Mouse (Mus musculus): ENCODE results near the gene Cacna2d4.
"Not testable (repeated sequence)": the region's sequence is repeated elsewhere in the genome, so short reads cannot be mapped to it uniquely, and the experiment has no call there.

The Cacna2d4 gene

GRCm38 (mm10) chr6:119348234-119348633 lies 111.9 kb downstream of the Cacna2d4 start:
- DNase-seq = peak; percentile 94 to 98

DNA sequence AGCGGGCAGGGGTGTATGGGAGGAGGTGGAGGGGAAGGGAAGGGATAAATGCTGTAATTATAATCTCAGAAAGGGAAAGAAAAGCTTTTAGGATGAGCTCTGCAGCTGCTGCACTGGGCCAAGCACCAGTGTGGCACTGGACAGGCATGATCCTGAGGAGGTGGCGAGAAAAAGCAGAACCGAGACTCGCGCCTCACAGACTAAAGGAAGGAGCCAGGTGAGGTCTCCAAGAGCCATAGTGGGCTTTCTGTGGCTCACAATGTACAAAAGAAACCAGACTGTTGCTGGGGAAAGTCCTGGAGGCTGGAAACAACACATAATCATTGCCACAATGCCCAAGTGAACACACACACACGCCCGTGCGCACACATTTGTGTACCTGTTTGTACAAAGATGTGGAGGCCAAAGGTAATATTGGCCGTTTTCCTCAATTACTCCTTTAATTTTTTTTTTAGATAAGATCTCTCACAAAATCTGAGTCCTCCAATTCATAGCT lies 114.4 kb downstream of the Cacna2d4 start:
- no peak for DNase-seq

DNA sequence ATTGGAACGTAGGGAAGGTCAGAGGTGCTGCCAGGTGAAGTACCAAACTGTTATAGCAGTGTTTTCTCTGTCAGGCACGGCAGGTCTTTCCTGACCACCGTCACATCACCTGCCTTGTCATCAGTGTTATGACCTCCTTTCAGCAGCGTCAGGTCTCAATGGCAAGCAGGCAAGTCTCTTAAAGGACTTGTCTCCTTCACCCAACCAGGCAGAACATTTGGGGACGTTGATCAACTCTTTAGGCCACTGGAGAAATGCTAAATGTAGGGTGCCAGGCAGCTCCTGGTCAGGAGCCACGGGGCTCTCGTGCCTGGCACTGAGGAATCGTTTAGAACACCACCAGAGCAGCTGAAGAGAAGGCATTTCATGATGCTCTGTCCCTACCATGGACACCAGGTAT lies 115.3 kb downstream of the Cacna2d4 start:
- no peak for DNase-seq

DNA sequence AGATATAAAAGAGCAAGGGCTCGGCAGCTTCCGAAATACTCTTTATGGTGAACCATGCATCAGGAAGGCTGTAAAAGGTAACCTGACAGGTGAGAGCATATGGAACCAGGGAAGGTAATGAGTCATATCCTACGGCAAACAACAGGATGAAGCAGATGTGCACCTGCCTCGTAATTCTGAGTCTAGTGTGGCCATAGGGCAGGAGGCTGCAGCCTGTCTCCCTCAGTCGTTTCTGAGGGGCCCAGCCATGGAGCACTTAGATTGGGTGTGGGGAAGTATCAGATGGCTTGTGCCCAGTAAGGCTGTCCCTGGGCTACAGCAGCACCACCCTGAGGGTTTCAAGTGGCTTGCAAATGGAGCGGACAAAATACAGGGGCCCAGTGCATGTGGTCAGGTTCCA lies 116.2 kb downstream of the Cacna2d4 start:
- DNase-seq = no peak

GRCm38 (mm10) chr6:119358020-119358571 lies 121.8 kb downstream of the Cacna2d4 start:
- DNase-seq = no peak

- not testable (repeated sequence) for DNase-seq
Measured at GRCm38 (mm10) chr6:119360250-119360649, 123.9 kb downstream of the Cacna2d4 start.

DNA sequence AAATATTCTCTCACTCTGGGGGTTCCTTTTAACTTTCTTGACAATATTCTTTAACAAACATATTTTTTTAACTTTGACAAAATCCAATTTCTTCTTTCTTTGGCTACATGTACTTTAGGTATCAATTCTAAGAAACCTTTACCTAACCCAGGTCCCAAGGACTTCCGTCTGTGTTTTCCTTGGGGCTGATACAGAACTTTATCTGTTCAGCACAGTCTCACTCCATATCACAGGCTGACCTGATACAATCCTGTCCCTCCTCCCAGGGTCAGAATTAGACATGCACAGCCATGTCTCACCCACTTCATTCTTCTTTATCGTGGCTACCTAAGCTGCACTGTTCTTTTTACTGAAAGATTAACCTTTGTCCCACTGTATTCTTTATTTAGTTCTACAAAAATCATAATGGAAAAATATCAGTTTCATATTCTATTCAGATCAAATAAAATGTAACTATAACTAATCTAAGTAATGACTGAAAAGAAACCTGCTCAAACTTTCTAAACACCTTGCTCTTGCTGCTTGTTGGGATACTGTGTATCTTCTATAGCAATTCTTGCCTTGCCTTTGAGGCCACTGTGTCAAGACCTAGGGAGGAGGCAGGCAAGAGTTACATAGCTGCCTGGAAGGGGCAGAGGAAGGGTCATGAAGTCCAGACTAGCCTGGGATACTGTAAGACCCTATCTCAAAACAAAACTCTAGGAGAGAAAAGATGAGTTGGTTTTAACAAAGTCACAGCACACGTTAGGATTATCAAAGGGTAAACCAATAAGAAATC lies 124.8 kb downstream of the Cacna2d4 start:
- no peak for DNase-seq

- DNase-seq = no peak
Measured at GRCm38 (mm10) chr6:119363593-119363992, 127.3 kb downstream of the Cacna2d4 start.

GRCm38 (mm10) chr6:119366800-119367199 lies 130.5 kb downstream of the Cacna2d4 start:
- DNase-seq = not testable (repeated sequence)

DNA sequence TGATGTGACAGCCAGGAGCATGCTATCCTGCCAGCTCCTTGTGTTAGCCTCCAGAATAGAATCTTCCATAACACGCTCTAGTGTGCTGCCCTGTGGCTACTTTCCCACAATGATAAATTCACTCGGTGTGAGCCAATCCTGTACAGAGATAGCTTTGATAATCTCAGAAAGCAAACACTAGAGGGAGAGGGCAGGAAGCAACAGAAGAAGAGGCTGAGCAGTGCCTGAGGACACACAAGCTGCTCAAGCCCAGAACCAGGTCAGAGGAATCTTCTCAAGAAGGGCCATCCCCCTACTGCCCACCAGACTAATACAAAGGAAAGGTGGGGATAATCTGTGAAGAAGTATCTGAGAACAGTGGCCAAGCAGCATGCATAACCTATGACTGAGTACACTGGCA lies 131.1 kb downstream of the Cacna2d4 start:
- no peak for DNase-seq

GRCm38 (mm10) chr6:119371624-119372023 lies 135.3 kb downstream of the Cacna2d4 start:
- DNase-seq = no peak

DNA sequence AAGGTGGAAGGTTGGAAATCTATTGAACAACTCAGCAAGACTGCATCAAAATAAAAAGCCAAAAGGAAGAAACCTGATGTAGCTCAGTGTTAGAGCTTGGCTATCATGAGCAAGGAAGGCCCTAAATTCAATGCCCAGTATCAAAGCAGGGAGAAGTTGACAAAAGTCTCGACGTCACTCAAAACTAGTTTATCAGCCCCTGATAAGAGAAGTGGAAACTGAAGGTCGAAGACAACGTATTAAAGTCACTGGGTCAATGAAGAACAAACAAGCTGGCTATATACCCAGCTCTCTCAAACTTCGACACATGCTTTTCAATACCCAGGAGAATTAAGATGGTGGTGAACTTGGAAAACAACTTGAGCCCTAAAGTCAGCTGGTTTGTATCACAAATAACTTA lies 135.9 kb downstream of the Cacna2d4 start:
- no peak for DNase-seq

DNA sequence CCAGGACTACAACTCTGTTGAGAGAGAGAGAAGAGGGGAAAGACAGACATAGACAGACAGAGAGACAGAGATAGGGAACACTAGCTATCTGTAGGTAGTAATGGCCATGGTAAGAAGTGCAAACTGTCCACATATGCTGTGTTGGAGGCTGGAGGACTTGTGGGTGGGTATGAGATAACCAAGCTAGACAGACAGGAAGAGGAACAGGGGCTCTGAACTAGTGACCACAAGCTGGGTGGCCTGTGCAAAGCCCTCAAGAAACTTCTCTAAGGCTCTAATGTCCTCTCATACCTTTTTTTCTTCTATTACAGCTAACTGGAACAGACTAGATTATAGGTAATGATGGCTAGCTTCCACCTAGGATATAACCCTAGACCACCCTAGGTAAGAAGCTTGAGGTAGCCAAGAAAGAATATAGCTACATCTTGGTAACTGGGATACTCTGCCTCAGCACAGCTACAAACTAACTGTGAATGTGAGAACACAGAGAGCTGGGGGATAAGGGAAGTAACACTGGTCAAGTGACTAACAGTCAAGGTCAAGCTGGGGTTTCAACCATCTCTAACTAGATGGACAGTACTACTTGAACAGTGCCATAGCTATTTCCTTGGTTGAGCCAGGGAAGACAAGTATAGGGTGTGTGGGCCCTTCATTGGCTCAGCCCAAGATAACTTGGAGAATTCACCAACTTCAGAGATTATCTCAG lies 136.8 kb downstream of the Cacna2d4 start:
- no peak for DNase-seq

- DNase-seq = no peak
Measured at GRCm38 (mm10) chr6:119375035-119375434, 138.7 kb downstream of the Cacna2d4 start.

GRCm38 (mm10) chr6:119377613-119378012 lies 141.3 kb downstream of the Cacna2d4 start:
- DNase-seq = no peak

DNA sequence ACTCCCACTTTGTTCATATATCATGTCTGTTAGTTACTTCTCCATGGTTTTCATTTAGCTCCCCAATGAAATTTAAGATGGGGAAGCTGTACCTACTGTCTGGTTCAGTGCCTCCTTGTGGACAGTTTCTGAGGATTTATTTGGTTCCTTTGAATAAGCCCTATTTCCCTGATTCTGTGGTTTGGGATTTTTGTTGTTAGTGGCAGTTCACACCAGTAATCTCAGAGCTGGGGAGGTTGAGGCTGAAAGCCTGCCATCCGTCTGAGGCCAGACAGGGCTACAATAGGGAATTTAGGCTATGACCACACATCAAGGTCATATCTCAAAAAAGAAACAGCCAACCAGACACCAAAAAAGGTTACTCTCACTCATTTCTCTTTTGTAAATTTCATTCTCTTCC lies 142.3 kb downstream of the Cacna2d4 start:
- DNase-seq = no peak

DNA sequence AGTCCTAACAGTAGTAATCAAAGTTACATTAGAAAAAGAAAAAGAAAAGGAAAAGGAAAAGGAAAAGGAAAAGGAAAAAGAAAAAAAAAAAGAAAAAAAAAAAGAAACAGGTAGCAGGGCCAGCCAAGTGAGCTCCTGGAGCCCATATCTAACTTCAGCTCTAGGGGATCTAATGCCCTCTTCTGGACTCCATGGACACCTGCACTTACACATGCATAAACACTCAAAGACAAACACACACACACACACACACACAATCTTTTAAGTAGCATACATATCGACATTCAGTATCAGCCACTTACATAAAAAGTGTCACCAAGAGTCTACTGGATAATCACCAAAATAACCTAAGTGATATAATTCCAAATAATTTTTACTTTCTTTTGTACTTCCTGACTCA lies 149.3 kb downstream of the Cacna2d4 start:
- no peak for DNase-seq

- DNase-seq = no peak
Measured at GRCm38 (mm10) chr6:119386421-119386820, 150.1 kb downstream of the Cacna2d4 start.

DNA sequence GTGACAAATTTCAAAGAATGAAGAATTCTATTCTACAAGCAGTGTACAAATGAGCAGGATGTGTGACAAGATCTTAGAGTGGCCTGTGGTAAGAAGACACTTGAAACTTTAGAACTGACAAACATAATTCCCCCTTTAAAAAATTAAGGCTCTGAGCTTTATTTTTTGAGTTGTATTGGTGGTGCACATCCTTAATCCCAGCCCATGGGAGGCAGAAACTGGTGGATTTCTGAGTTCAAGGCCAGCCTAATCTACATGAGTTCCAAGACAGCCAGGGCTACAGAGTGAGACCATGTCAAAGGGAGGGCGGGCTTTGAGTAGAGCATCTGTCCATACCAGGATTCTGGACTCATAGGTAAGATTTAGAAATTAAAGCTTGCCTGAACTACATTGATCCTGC lies 150.5 kb downstream of the Cacna2d4 start:
- DNase-seq = no peak

DNA sequence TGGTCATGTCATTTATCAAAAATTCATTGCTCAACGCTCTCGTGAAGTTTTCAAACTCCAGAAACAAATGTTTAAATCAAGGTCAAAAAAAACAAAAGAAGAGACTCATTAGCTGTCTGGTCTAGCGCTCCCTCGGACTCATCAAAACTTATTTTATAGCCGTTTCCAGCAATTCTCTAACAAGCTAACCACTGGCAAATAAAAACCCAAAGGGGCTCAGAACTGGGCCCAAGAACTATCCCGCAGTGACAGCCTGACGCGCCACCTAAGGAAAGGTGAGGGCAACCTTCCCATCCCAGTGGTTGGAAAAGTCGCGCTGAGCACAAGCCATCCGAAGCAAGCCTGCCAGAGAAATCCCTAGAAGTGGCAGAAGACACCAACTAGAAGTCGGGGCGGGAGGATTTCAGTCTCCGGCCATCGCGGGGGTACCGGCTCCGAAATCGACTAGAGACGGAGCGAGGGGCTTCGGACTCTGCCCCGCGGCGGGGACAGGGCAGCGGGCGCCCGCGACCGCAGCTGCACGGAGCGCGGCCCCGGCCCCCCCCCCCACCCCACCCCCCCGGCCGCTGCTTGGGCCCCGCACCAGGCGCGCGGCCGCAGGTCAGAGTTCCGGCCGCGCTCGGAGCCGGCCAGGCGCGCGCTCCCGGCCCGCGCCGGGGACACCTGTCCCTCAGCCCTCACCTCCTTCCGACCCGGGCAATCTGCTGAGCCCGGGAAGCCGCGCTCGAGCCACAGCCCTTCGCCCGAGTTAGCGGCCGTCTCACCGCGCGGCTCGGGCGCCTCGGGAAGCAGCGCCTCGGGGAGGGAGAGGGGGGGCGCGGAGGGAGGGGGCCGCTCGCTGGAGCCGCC lies 151.7 kb downstream of the Cacna2d4 start:
- DNase-seq = peak; percentile 57

- peak; percentile 96 to 97 for DNase-seq
Measured at GRCm38 (mm10) chr6:119388650-119389012, 152.3 kb downstream of the Cacna2d4 start.

GRCm38 (mm10) chr6:119389089-119389488 lies 152.8 kb downstream of the Cacna2d4 start:
- DNase-seq = no peak

DNA sequence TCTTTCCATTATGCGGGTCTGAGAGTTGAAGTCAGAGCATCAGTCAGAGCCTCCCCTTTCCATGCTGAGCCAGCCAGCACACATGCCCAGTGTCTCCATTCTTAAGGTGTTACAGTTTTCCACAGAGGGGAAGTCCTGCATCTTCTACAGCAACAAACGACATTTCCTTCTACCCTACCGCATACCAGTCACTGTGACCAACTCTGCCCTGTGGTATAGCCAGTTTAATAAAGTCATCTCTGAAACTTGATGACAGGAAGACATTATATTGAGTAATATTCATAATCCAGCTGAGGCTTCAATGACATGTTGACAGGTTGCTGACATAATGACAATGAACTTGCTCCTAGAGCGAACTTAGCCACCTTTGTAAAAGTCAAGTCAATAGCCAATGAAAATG lies 154.4 kb downstream of the Cacna2d4 start:
- DNase-seq = no peak

All from cerebellum, postnatal 14 days (tissue).